Mouse (Mus musculus): ENCODE measurements around the gene Tap1. TPM values are rescaled to one million over a fixed set of nuclear protein-coding genes. Genes with fewer than 3 reads are reported as not detected.
A peak's percentile ranks its signal among the peaks of the same experiment; 100 is the strongest.

The Tap1 gene
- polyA plus RNA-seq (2014; fragmentation: Nextera tagmentation; extraction: Ambion mirVana), result 1.5 and 1.8 TPM in 2 replicates

GRCm38 (mm10) chr17:34187261-34187916, at the start of gene Tap1, which contains the start of gene Psmb9:
Gene Tap1 (plus strand): TSS chr17:34187553.
Gene Psmb9 (minus strand): TSS chr17:34187764.
- no peak within 1 kb of the TSS for H3K27ac ChIP-seq (ENCODE audit: low read depth, low read length)
- under 1% methylated on average over 46 of the region's 46 CpGs for WGBS
- peak; percentile 97 for DNase-seq (ENCODE audit: low spot score)
- peak; percentile 94 for ATAC-seq (replicated peaks; ENCODE audit: low FRiP score)
- H3K36me3 ChIP-seq (ENCODE audit: control insufficient read depth, insufficient read depth, low read length), result no peaks in the 10 kb centered on the region
- peaks cover 7% of the 10 kb centered on the region for H3K4me1 ChIP-seq (replicated peaks; ENCODE audit: control insufficient read depth, insufficient read depth, low read length)
- H3K9ac ChIP-seq (ENCODE audit: low read depth, low read length), result peak within 1 kb of the TSS; percentile 57
- H3K27me3 ChIP-seq (replicated peaks; ENCODE audit: control insufficient read depth, insufficient read depth, low read length), result peaks cover 66% of the 10 kb centered on the region
- H3K4me2 ChIP-seq, result peak within 1 kb of the TSS; percentile 90
- peak within 1 kb of the TSS; percentile 56 for H3K4me3 ChIP-seq (ENCODE audit: low read depth, low read length)
- H3K9me3 ChIP-seq (ENCODE audit: control insufficient read depth, low read length), result no peaks in the 10 kb centered on the region

GRCm38 (mm10) chr17:34137601-34138000, 49.8 kb upstream of the Tap1 start:
- Histone ChIP-seq H3K4me1 (replicated peaks; ENCODE audit: control insufficient read depth, insufficient read depth, low read length) (peaks cover 11% of the 10 kb centered on the region; the same call in 1 of the 2 replicates), H3K4me3 (ENCODE audit: low read depth, low read length) (no peak overlapping the region), H3K27me3 (replicated peaks; ENCODE audit: control insufficient read depth, insufficient read depth, low read length) (peaks cover 51% of the 10 kb centered on the region), H3K4me2 (no peak overlapping the region), H3K27ac (ENCODE audit: low read depth, low read length) (no peak overlapping the region), H3K9ac (ENCODE audit: low read depth, low read length) (no peak overlapping the region), H3K36me3 (ENCODE audit: control insufficient read depth, insufficient read depth, low read length) (no peaks in the 10 kb centered on the region), H3K9me3 (ENCODE audit: control insufficient read depth, low read length) (no peaks in the 10 kb centered on the region)
- WGBS, result 64% methylated on average over 7 of the region's 7 CpGs
- no peak for DNase-seq (ENCODE audit: low spot score)
- no peak for ATAC-seq (replicated peaks; ENCODE audit: low FRiP score)

- H3K27ac ChIP-seq (ENCODE audit: low read depth, low read length), result no peak overlapping the region
- H3K4me3 ChIP-seq (ENCODE audit: low read depth, low read length), result no peak overlapping the region
- DNase-seq (ENCODE audit: low spot score), result no peak
- 71% methylated on average over 7 of the region's 7 CpGs for WGBS
- no peaks in the 10 kb centered on the region for H3K36me3 ChIP-seq (ENCODE audit: control insufficient read depth, insufficient read depth, low read length)
- H3K4me2 ChIP-seq, result no peak overlapping the region
- no peaks in the 10 kb centered on the region for H3K9me3 ChIP-seq (ENCODE audit: control insufficient read depth, low read length)
- no peak for ATAC-seq (replicated peaks; ENCODE audit: low FRiP score)
- no peak overlapping the region for H3K9ac ChIP-seq (ENCODE audit: low read depth, low read length)
- H3K4me1 ChIP-seq (replicated peaks; ENCODE audit: control insufficient read depth, insufficient read depth, low read length), result peaks cover 11% of the 10 kb centered on the region
- H3K27me3 ChIP-seq (replicated peaks; ENCODE audit: control insufficient read depth, insufficient read depth, low read length), result peaks cover 51% of the 10 kb centered on the region
Observed at GRCm38 (mm10) chr17:34138655-34139054, 48.7 kb upstream of the Tap1 start.

- no peak for ATAC-seq (replicated peaks; ENCODE audit: low FRiP score)
- Histone ChIP-seq H3K4me3 (ENCODE audit: low read depth, low read length) (peak overlapping the region; percentile 25), H3K27ac (ENCODE audit: low read depth, low read length) (no peak overlapping the region), H3K36me3 (ENCODE audit: control insufficient read depth, insufficient read depth, low read length) (no peaks in the 10 kb centered on the region), H3K9ac (ENCODE audit: low read depth, low read length) (no peak overlapping the region), H3K4me2 (peak overlapping the region; percentile 58), H3K9me3 (ENCODE audit: control insufficient read depth, low read length) (no peaks in the 10 kb centered on the region), H3K4me1 (replicated peaks; ENCODE audit: control insufficient read depth, insufficient read depth, low read length) (peaks cover 11% of the 10 kb centered on the region), H3K27me3 (replicated peaks; ENCODE audit: control insufficient read depth, insufficient read depth, low read length) (peaks cover 51% of the 10 kb centered on the region)
- WGBS, result 6% methylated on average over 16 of the region's 16 CpGs
- DNase-seq (ENCODE audit: low spot score), result no peak
Observed at GRCm38 (mm10) chr17:34139416-34139815, 47.9 kb upstream of the Tap1 start.

- Histone ChIP-seq H3K36me3 (ENCODE audit: control insufficient read depth, insufficient read depth, low read length) (no peaks in the 10 kb centered on the region), H3K4me1 (replicated peaks; ENCODE audit: control insufficient read depth, insufficient read depth, low read length) (peaks cover 11% of the 10 kb centered on the region), H3K4me3 (ENCODE audit: low read depth, low read length) (peak overlapping the region; percentile 25; the same call in 1 of the 2 replicates), H3K9ac (ENCODE audit: low read depth, low read length) (no peak overlapping the region), H3K27me3 (replicated peaks; ENCODE audit: control insufficient read depth, insufficient read depth, low read length) (peaks cover 51% of the 10 kb centered on the region), H3K9me3 (ENCODE audit: control insufficient read depth, low read length) (no peaks in the 10 kb centered on the region), H3K27ac (ENCODE audit: low read depth, low read length) (no peak overlapping the region), H3K4me2 (peak overlapping the region; percentile 58)
- no peak for DNase-seq (ENCODE audit: low spot score)
- WGBS, result 3% methylated on average over 5 of the region's 5 CpGs
- ATAC-seq (replicated peaks; ENCODE audit: low FRiP score), result no peak
Observed at GRCm38 (mm10) chr17:34140240-34140639, 47.1 kb upstream of the Tap1 start.

GRCm38 (mm10) chr17:34141448-34141847, 45.9 kb upstream of the Tap1 start:
- DNase-seq (ENCODE audit: low spot score) (no peak), ATAC-seq (replicated peaks; ENCODE audit: low FRiP score) (no peak)
- 55% methylated on average over 4 of the region's 4 CpGs for WGBS
- peaks cover 6% of the 10 kb centered on the region for H3K4me1 ChIP-seq (replicated peaks; ENCODE audit: control insufficient read depth, insufficient read depth, low read length)
- no peak overlapping the region for H3K27ac ChIP-seq (ENCODE audit: low read depth, low read length)
- no peak overlapping the region for H3K9ac ChIP-seq (ENCODE audit: low read depth, low read length)
- peaks cover 48% of the 10 kb centered on the region for H3K27me3 ChIP-seq (replicated peaks; ENCODE audit: control insufficient read depth, insufficient read depth, low read length)
- H3K9me3 ChIP-seq (ENCODE audit: control insufficient read depth, low read length), result no peaks in the 10 kb centered on the region
- H3K4me3 ChIP-seq (ENCODE audit: low read depth, low read length), result no peak overlapping the region
- H3K4me2 ChIP-seq, result no peak overlapping the region
- no peaks in the 10 kb centered on the region for H3K36me3 ChIP-seq (ENCODE audit: control insufficient read depth, insufficient read depth, low read length)

- Histone ChIP-seq H3K4me1 (replicated peaks; ENCODE audit: control insufficient read depth, insufficient read depth, low read length) (peaks cover 6% of the 10 kb centered on the region), H3K4me3 (ENCODE audit: low read depth, low read length) (no peak overlapping the region), H3K9ac (ENCODE audit: low read depth, low read length) (no peak overlapping the region), H3K27ac (ENCODE audit: low read depth, low read length) (no peak overlapping the region), H3K9me3 (ENCODE audit: control insufficient read depth, low read length) (no peaks in the 10 kb centered on the region), H3K27me3 (replicated peaks; ENCODE audit: control insufficient read depth, insufficient read depth, low read length) (peaks cover 38% of the 10 kb centered on the region), H3K4me2 (no peak overlapping the region), H3K36me3 (ENCODE audit: control insufficient read depth, insufficient read depth, low read length) (no peaks in the 10 kb centered on the region)
- no peak for DNase-seq (ENCODE audit: low spot score)
- WGBS, result 71% methylated on average over 7 of the region's 7 CpGs
- ATAC-seq (replicated peaks; ENCODE audit: low FRiP score), result no peak
Observed at GRCm38 (mm10) chr17:34142456-34143010, 44.8 kb upstream of the Tap1 start.

GRCm38 (mm10) chr17:34143033-34143432, 44.3 kb upstream of the Tap1 start, which contains the start of gene H2-DMb2:
Gene H2-DMb2 (plus strand): TSS chr17:34143307.
- no peak within 1 kb of the TSS for H3K4me3 ChIP-seq (ENCODE audit: low read depth, low read length)
- peaks cover 6% of the 10 kb centered on the region for H3K4me1 ChIP-seq (replicated peaks; ENCODE audit: control insufficient read depth, insufficient read depth, low read length)
- no peak for ATAC-seq (replicated peaks; ENCODE audit: low FRiP score)
- H3K36me3 ChIP-seq (ENCODE audit: control insufficient read depth, insufficient read depth, low read length), result no peaks in the 10 kb centered on the region
- H3K4me2 ChIP-seq, result no peak within 1 kb of the TSS
- no peak within 1 kb of the TSS for H3K27ac ChIP-seq (ENCODE audit: low read depth, low read length)
- no peak within 1 kb of the TSS for H3K9ac ChIP-seq (ENCODE audit: low read depth, low read length)
- peaks cover 36% of the 10 kb centered on the region for H3K27me3 ChIP-seq (replicated peaks; ENCODE audit: control insufficient read depth, insufficient read depth, low read length)
- H3K9me3 ChIP-seq (ENCODE audit: control insufficient read depth, low read length), result no peaks in the 10 kb centered on the region
- 36% methylated on average over 7 of the region's 7 CpGs for WGBS
- DNase-seq (ENCODE audit: low spot score), result no peak

GRCm38 (mm10) chr17:34143461-34143860, 43.9 kb upstream of the Tap1 start:
- Histone ChIP-seq H3K4me2 (no peak overlapping the region), H3K4me1 (replicated peaks; ENCODE audit: control insufficient read depth, insufficient read depth, low read length) (peaks cover 6% of the 10 kb centered on the region), H3K9ac (ENCODE audit: low read depth, low read length) (no peak overlapping the region), H3K27me3 (replicated peaks; ENCODE audit: control insufficient read depth, insufficient read depth, low read length) (peaks cover 32% of the 10 kb centered on the region), H3K9me3 (ENCODE audit: control insufficient read depth, low read length) (no peaks in the 10 kb centered on the region), H3K4me3 (ENCODE audit: low read depth, low read length) (no peak overlapping the region), H3K36me3 (ENCODE audit: control insufficient read depth, insufficient read depth, low read length) (no peaks in the 10 kb centered on the region), H3K27ac (ENCODE audit: low read depth, low read length) (no peak overlapping the region)
- ATAC-seq (replicated peaks; ENCODE audit: low FRiP score), result no peak
- WGBS, result 54% methylated on average over 5 of the region's 5 CpGs
- no peak for DNase-seq (ENCODE audit: low spot score)
